Mouse (Mus musculus): Measurements from ENCODE around the gene Sema3d.

DNA sequence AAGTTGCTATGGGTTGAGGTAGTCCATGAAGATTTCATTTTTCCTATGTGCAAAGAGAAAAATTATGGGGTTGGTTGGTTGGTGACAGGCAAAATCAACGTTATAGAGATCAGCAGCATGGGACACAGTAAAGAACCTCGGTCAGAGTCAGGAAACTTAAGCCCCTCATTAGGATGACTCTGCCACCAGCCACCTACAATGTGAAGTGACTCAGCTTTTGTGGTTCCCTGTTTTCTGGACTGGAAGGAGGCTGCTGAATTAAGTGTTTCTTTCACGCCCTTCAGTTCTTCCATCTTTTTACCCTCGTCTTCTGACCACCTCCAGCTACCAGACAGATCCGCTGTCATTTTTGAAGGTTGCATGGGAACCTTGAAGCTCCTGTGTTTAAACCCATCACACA, 1.2 kb upstream of the Sema3d start:
- TF ChIP-seq CTCF (IDR thresholded peaks at IDR 0.05; ENCODE audit: control insufficient read depth, insufficient read depth, insufficient read length) (no peak), USF1 (IDR thresholded peaks at IDR 0.05; ENCODE audit: low read depth) (no peak), CEBPB (IDR thresholded peaks at IDR 0.05; ENCODE audit: low read depth) (no peak)
